Mouse (Mus musculus): ENCODE measurements around the gene Poln. TPM values are rescaled to one million over a fixed set of nuclear protein-coding genes. Genes with fewer than 3 reads are reported as not detected.

The Poln gene
- polyA plus RNA-seq, 1 experiment = 2.3 TPM

DNA sequence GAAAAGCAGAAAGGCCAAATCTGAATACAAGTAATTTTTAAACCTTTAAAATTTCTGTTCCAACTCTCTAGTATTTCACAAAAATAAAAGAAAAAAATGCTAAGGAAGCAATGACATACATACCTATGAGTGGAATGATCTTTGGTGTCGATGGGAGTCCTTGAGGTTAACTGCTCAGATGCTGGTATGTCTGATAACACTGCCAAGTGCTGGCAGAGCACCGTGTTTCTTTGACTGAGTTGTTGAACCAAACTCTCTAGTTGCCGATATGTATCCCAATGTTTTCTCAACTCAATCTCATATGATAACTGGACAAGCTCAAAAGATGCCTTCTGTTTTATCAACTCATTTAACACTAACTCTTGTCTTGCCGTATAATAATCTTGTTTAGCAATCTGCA is 3.5 kb downstream of the Poln start:
- TF ChIP-seq POLR2A (IDR thresholded peaks at IDR 0.05; ENCODE audit: control insufficient read depth, extremely low read depth, insufficient read depth, low read length, poor library complexity) (no peak), CTCF (IDR thresholded peaks at IDR 0.05; ENCODE audit: borderline replicate concordance, control insufficient read depth, extremely low read depth, insufficient read depth, low read length, poor library complexity) (no peak)
- H3K4me1 ChIP-seq (replicated peaks; ENCODE audit: control insufficient read depth, insufficient read depth, low read length) = no peaks in the 10 kb centered on the region; the same call in 1 of the 2 replicates
- H3K4me3 ChIP-seq (ENCODE audit: control insufficient read depth, insufficient read depth, low read length) = no peak overlapping the region
- 25% methylated on average over 4 of the region's 4 CpGs for WGBS
- no peak for DNase-seq
- H3K36me3 ChIP-seq (ENCODE audit: control insufficient read depth, insufficient read depth, low read length) = peaks cover 17% of the 10 kb centered on the region
- H3K27ac ChIP-seq (ENCODE audit: control insufficient read depth, insufficient read depth, low read length) = no peak overlapping the region
- H3K27me3 ChIP-seq (ENCODE audit: control insufficient read depth, insufficient read depth, low read length) = no peaks in the 10 kb centered on the region

DNA sequence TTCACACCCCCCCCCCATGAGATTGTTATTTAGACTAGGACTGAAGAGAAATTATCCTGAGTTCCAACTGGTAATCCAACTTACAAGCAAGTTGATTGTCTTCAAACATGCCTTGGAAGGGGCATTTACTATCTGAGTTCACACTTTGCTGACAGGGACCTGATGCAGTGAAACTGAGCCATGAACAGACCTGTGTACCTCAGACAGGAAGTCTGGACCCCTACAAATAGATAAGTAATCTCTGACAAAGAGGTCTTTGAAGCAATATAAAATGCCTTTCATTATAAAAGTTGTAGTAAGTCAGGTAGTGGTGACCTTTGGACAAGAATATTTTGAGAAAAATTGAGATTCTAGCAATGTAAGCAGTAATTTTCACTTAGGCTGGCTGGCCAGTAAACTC is 20.8 kb downstream of the Poln start:
- Histone ChIP-seq H3K36me3 (ENCODE audit: control insufficient read depth, insufficient read depth, low read length) (peaks cover 4% of the 10 kb centered on the region), H3K27me3 (ENCODE audit: control insufficient read depth, insufficient read depth, low read length) (no peaks in the 10 kb centered on the region), H3K4me3 (ENCODE audit: control insufficient read depth, insufficient read depth, low read length) (no peak overlapping the region), H3K4me1 (replicated peaks; ENCODE audit: control insufficient read depth, insufficient read depth, low read length) (no peaks in the 10 kb centered on the region), H3K27ac (ENCODE audit: control insufficient read depth, insufficient read depth, low read length) (no peak overlapping the region)
- DNase-seq = no peak
- no peak for TF ChIP-seq CTCF (IDR thresholded peaks at IDR 0.05; ENCODE audit: borderline replicate concordance, control insufficient read depth, extremely low read depth, insufficient read depth, low read length, poor library complexity)
- TF ChIP-seq POLR2A (IDR thresholded peaks at IDR 0.05; ENCODE audit: control insufficient read depth, extremely low read depth, insufficient read depth, low read length, poor library complexity) = no peak

DNA sequence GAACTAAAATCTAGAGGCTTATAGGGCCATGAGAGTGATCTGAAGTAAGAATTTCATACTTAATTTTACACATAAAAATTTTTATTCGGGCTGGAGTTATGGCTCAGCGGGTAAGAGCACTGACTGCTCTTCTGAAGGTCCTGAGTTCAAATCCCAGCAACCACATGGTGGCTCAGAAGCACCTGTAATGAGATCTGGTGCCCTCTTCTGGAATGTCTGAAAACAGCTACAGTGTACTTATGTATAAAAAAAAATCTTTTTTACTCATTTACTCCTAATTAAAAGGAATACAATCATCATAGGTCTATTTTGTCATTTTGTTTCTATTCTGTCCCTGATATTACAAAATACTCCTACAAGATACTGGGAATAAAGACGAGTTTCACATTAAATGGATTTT is 21.7 kb downstream of the Poln start:
- no peak for DNase-seq
- Histone ChIP-seq H3K27ac (ENCODE audit: control insufficient read depth, insufficient read depth, low read length) (no peak overlapping the region), H3K36me3 (ENCODE audit: control insufficient read depth, insufficient read depth, low read length) (no peaks in the 10 kb centered on the region), H3K27me3 (ENCODE audit: control insufficient read depth, insufficient read depth, low read length) (no peaks in the 10 kb centered on the region), H3K4me3 (ENCODE audit: control insufficient read depth, insufficient read depth, low read length) (no peak overlapping the region), H3K4me1 (replicated peaks; ENCODE audit: control insufficient read depth, insufficient read depth, low read length) (no peaks in the 10 kb centered on the region)
- TF ChIP-seq CTCF (IDR thresholded peaks at IDR 0.05; ENCODE audit: borderline replicate concordance, control insufficient read depth, extremely low read depth, insufficient read depth, low read length, poor library complexity) = no peak
- TF ChIP-seq POLR2A (IDR thresholded peaks at IDR 0.05; ENCODE audit: control insufficient read depth, extremely low read depth, insufficient read depth, low read length, poor library complexity) = no peak
- 96% methylated on average over 3 of the region's 3 CpGs for WGBS

DNA sequence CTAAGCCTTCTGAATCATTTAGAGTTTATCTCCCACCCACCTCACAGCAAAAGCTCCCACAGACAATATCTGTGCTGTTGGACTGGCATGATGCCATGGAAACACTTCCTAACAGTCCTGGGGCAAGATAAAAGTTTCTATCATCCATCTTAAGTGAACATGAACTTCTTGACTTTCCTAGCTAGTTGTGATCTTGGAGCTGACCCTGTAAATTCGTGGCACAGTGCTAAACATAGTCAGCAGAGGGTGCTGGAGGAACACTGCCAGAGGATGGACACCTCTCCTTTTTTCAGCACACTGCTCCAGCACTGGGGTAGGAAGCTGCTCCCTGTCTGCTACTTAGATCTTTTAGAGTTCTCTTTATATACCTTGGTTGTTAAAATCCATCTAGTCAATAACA is 29.5 kb downstream of the Poln start:
- DNase-seq = peak; percentile 67

DNA sequence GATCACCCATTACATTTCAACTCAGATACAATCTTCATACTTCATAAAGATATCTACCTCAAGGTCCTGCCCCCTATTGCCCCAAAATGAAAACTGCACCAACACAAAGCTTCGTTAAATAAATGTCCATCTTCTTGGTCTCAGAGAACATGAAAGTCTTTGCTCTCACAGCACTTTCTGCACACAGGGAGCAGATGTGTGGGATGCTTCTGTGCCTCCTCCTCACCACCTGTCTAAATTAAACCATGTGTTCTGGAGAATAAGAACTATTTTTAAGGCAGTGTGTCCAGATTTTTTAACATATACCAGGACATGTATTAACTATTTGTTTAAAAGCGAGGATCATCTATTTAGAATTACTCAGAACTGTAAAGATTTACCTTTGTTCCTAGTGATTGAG is 36.5 kb downstream of the Poln start:
- Histone ChIP-seq H3K36me3 (ENCODE audit: control insufficient read depth, insufficient read depth, low read length) (no peaks in the 10 kb centered on the region), H3K4me1 (replicated peaks; ENCODE audit: control insufficient read depth, insufficient read depth, low read length) (no peaks in the 10 kb centered on the region), H3K27me3 (ENCODE audit: control insufficient read depth, insufficient read depth, low read length) (no peaks in the 10 kb centered on the region), H3K27ac (ENCODE audit: control insufficient read depth, insufficient read depth, low read length) (no peak overlapping the region), H3K4me3 (ENCODE audit: control insufficient read depth, insufficient read depth, low read length) (no peak overlapping the region)
- DNase-seq = no peak
- no peak for TF ChIP-seq CTCF (IDR thresholded peaks at IDR 0.05; ENCODE audit: borderline replicate concordance, control insufficient read depth, extremely low read depth, insufficient read depth, low read length, poor library complexity)
- TF ChIP-seq POLR2A (IDR thresholded peaks at IDR 0.05; ENCODE audit: control insufficient read depth, extremely low read depth, insufficient read depth, low read length, poor library complexity) = no peak
- WGBS = 91% methylated on average over 2 of the region's 2 CpGs

More for the DNA sequence above, 29.5 kb downstream of the Poln start:
- Histone ChIP-seq H3K27ac (ENCODE audit: control insufficient read depth, insufficient read depth, low read length) (no peak overlapping the region), H3K36me3 (ENCODE audit: control insufficient read depth, insufficient read depth, low read length) (no peaks in the 10 kb centered on the region), H3K27me3 (ENCODE audit: control insufficient read depth, insufficient read depth, low read length) (no peaks in the 10 kb centered on the region), H3K4me1 (replicated peaks; ENCODE audit: control insufficient read depth, insufficient read depth, low read length) (no peaks in the 10 kb centered on the region), H3K4me3 (ENCODE audit: control insufficient read depth, insufficient read depth, low read length) (no peak overlapping the region)
- TF ChIP-seq POLR2A (IDR thresholded peaks at IDR 0.05; ENCODE audit: control insufficient read depth, extremely low read depth, insufficient read depth, low read length, poor library complexity) (no peak), CTCF (IDR thresholded peaks at IDR 0.05; ENCODE audit: borderline replicate concordance, control insufficient read depth, extremely low read depth, insufficient read depth, low read length, poor library complexity) (no peak)
- WGBS = 6% methylated on average over 1 of the region's 1 CpGs

DNA sequence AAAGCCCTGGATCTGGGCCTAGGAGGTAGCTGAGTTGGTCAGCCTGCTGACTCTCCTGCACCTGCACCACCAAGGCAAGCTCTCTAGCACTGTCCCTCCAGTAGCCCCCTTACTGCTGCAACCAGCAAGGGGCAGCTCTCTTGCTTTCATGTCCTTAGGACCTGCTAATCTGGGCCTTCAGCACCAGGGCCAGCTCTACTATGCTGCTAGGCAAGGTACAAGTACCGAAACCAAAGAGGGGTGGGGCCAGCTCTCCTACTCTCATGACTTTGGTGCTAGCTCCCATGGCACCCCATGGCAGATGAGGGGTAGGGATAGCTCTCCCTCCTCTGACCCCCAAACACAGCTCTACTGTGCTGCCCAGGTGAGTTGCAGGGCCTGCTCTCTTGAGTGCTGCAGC is 45.1 kb downstream of the Poln start:
- WGBS = 80% methylated on average over 1 of the region's 1 CpGs
- DNase-seq = no peak

More for the DNA sequence above, 45.1 kb downstream of the Poln start:
- H3K27me3 ChIP-seq (ENCODE audit: control insufficient read depth, insufficient read depth, low read length) = no peaks in the 10 kb centered on the region
- no peak for TF ChIP-seq CTCF (IDR thresholded peaks at IDR 0.05; ENCODE audit: borderline replicate concordance, control insufficient read depth, extremely low read depth, insufficient read depth, low read length, poor library complexity)
- no peak for TF ChIP-seq POLR2A (IDR thresholded peaks at IDR 0.05; ENCODE audit: control insufficient read depth, extremely low read depth, insufficient read depth, low read length, poor library complexity)
- H3K4me3 ChIP-seq (ENCODE audit: control insufficient read depth, insufficient read depth, low read length) = no peak overlapping the region
- no peaks in the 10 kb centered on the region for H3K36me3 ChIP-seq (ENCODE audit: control insufficient read depth, insufficient read depth, low read length)
- no peak overlapping the region for H3K27ac ChIP-seq (ENCODE audit: control insufficient read depth, insufficient read depth, low read length)
- no peaks in the 10 kb centered on the region for H3K4me1 ChIP-seq (replicated peaks; ENCODE audit: control insufficient read depth, insufficient read depth, low read length)
